Mouse (Mus musculus) heart, postnatal 0 days (tissue): ENCODE results near the gene Las1l. TPM values are rescaled to one million over a fixed set of nuclear protein-coding genes. Genes with fewer than 3 reads are reported as not detected.
A peak's percentile ranks its signal among the peaks of the same experiment; 100 is the strongest.
"Not testable (repeated sequence)": the region's sequence is repeated elsewhere in the genome, so short reads cannot be mapped to it uniquely, and the experiment has no call there.

Source experiments
- ATAC-seq: fragments of 200-750 bp; cut with Nextera tagmentation; 2 replicates; pipeline ENCODE4 v1.8.0; 2017; ENCODE audit warnings: low read depth, moderate number of reproducible peaks, moderate library complexity; ENCODE audit not compliant: insufficient read depth
- DNase-seq: peaks from one replicate; pipeline ENCODE4 v3.0.0-alpha.2; 2016; ENCODE audit warnings: low spot score
- H3K27ac ChIP-seq: fragments of 300-500 bp; sonication (generic); 2 replicates; pipeline ENCODE4 v1.5.1; 2014; ENCODE audit warnings: low read depth, mild to moderate bottlenecking
- H3K27me3 ChIP-seq: fragments of 300-500 bp; sonication (generic); 2 replicates; pipeline ENCODE4 v1.6.1; 2014; ENCODE audit warnings: low read length, mixed read lengths; ENCODE audit not compliant: control insufficient read depth, insufficient read depth
- H3K36me3 ChIP-seq: fragments of 300-500 bp; sonication (generic); replicated peaks from 2 replicates; pipeline ENCODE4 v1.6.1; 2014; ENCODE audit warnings: low read length, mixed read lengths; ENCODE audit not compliant: control insufficient read depth, insufficient read depth
- H3K4me1 ChIP-seq: fragments of 300-500 bp; sonication (generic); 2 replicates; pipeline ENCODE4 v1.6.1; 2014; ENCODE audit warnings: antibody characterized with exemption; ENCODE audit not compliant: control insufficient read depth, insufficient read depth
- H3K4me2 ChIP-seq: fragments of 300-500 bp; sonication (generic); 2 replicates; pipeline ENCODE4 v1.6.1; 2014; ENCODE audit warnings: low read depth, mild to moderate bottlenecking, low read length, moderate library complexity
- H3K4me3 ChIP-seq: fragments of 300-500 bp; sonication (generic); 2 replicates; pipeline ENCODE4 v1.5.1; 2014; ENCODE audit warnings: low read depth, low read length
- H3K9ac ChIP-seq: fragments of 300-500 bp; sonication (generic); replicated peaks from 2 replicates; pipeline ENCODE4 v1.6.1; 2014; ENCODE audit warnings: low read depth, low read length, mixed read lengths
- H3K9me3 ChIP-seq: fragments of 300-500 bp; sonication (generic); replicated peaks from 2 replicates; pipeline ENCODE4 v1.6.1; 2016; ENCODE audit warnings: low read length; ENCODE audit not compliant: control insufficient read depth
- CTCF ChIP-seq: IDR thresholded peaks from 2 replicates; pipeline ENCODE4 v1.5.1; 2016; ENCODE audit warnings: antibody characterized with exemption, control low read depth, low read depth
- EP300 ChIP-seq: IDR thresholded peaks from 2 replicates; pipeline ENCODE4 v1.6.1; 2016; ENCODE audit warnings: antibody characterized with exemption, low read depth
- WGBS: fragments of 180-500 bp; shearing (Covaris S2); extraction: QIAGEN DNeasy Blood & Tissue Kit; methylation state at CpG from one replicate; pipeline ENCODE4 v1.1.7; 2014; 5-methylcytosine and 5-hydroxymethylcytosine counted together
- polyA plus RNA-seq: library from polyadenylated mRNA; unstranded; fragments of >200 nt; fragmentation: Nextera tagmentation; extraction: Ambion mirVana; gene quantifications from 2 replicates; pipeline ENCODE4 v1.2.1, GENCODE M21; 2015
- total RNA-seq: library from RNA; depleted of rRNA; stranded (reverse); fragments of >200 nt; gene quantifications from 2 replicates; pipeline ENCODE4 v1.2.3, GENCODE M21; 2014; ENCODE audit warnings: low replicate concordance

The Las1l gene
- total and polyA plus RNA-seq, 2 experiments from 2014 or later = 14.4 to 43.4 TPM

GRCm38 (mm10) chrX:95969116-95969515 is 12.4 kb upstream of the Las1l start:
- WGBS = 44% methylated on average over 6 of the region's 6 CpGs
- Histone ChIP-seq H3K36me3 (no peaks in the 10 kb centered on the region), H3K4me1 (no peaks in the 10 kb centered on the region), H3K9me3 (no peaks in the 10 kb centered on the region), H3K4me3 (no peak overlapping the region), H3K4me2 (no peak overlapping the region), H3K9ac (no peak overlapping the region), H3K27me3 (no peaks in the 10 kb centered on the region), H3K27ac (no peak overlapping the region)
- no peak for DNase-seq
- no peak for ATAC-seq
- no peak for TF ChIP-seq CTCF
- no peak for TF ChIP-seq EP300

DNA sequence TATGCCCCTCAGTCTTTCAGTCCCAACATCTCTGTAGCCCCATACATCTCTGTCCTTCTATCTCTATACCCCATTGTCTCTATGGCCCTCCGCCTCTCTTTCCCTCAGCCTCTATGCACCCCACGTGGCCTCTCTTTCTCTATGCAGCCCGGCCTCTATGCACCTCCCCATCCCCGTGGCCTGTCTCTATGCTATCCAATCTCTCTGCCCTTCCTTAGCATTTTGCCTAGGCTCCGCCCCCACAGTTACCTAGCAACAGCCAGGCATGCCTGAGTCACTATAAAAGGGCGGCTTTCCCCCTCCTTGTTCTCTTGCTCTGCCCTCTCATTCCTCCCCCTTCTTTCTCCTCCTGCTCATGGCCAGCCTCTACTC is 11.8 kb upstream of the Las1l start:
- peak overlapping the region; percentile 57; the same call in 1 of the 2 replicates for H3K27ac ChIP-seq
- H3K4me3 ChIP-seq = peak overlapping the region; percentile 42
- H3K27me3 ChIP-seq = no peaks in the 10 kb centered on the region
- H3K9ac ChIP-seq = 0 out of 2 replicates have a peak overlapping the region, but pooled peaks have one; percentile 42
- H3K9me3 ChIP-seq = no peaks in the 10 kb centered on the region
- H3K4me2 ChIP-seq = peak overlapping the region; percentile 70
- WGBS = 23% methylated on average over 6 of the region's 6 CpGs
- H3K36me3 ChIP-seq = no peaks in the 10 kb centered on the region
- peak; percentile 93 for ATAC-seq
- H3K4me1 ChIP-seq = no peaks in the 10 kb centered on the region
- no peak for TF ChIP-seq CTCF
- TF ChIP-seq EP300 = no peak
- peak; percentile 50 for DNase-seq

DNA sequence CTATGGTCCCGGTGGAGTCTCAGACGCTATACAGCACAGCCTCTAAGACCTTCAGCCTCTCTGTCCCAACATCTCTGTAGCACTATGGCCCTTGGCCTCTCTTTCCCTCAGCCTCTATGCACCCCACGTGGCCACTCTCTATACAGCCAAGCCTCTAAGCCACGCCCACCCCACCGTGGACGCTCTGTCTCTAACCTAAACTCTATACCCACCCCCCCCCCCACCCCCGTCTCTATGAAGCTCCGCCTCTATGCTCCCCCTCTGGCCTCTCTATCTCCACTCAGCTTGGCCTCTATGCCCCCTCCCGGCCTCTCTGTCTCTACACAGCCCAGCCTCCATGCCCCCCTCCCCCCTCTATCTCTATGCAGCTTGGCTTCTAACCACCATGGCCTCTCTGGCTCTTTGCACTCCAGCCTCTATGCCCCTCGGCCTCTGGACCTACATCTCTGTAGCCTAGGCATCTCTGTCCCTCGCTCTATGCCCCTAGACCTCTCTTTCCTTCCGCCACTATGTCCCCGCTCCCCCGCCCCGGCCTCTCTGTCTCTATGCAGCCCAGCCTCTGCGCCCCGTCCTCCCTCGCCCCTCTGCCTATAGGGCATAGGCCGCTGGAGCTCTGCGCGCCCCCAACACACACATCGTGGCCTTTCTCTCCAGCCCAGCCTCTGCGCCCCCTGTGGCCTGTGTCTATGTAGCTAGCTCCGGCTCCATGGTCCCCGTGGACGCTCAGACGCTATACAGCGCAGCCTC is 11.3 kb upstream of the Las1l start:
- Histone ChIP-seq H3K27me3 (no peaks in the 10 kb centered on the region), H3K9me3 (no peaks in the 10 kb centered on the region), H3K36me3 (no peaks in the 10 kb centered on the region), H3K9ac (peak overlapping the region; percentile 42; the same call in 1 of the 2 replicates), H3K4me1 (no peaks in the 10 kb centered on the region), H3K4me2 (peak overlapping the region; percentile 70), H3K27ac (peak overlapping the region; percentile 57; the same call in 1 of the 2 replicates), H3K4me3 (peak overlapping the region; percentile 42)
- WGBS = 22% methylated on average over 25 of the region's 28 CpGs
- DNase-seq (no peak), ATAC-seq (peak; percentile 74)
- TF ChIP-seq CTCF = peak; percentile 15; the same call in 1 of the 2 replicates
- no peak for TF ChIP-seq EP300

DNA sequence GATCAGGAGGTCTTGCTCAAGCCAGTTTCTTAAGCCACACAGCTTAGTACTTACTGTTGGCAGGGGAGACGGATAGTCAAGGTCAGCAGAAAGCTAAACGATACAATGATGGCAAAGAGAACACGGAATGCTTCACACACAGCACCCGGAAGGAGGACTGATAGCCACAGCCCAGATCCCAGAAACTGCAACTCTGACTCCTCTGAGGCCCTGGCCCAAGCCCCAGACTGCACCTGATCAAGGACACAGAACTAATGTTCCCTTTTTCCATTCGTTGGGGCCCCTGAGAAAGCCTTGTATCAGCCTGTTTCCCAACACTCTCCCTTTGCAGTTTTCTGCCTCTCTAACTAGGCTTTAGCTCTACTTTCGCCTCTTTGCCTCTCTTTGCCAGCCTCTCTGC is 8.3 kb upstream of the Las1l start:
- TF ChIP-seq CTCF (no peak), EP300 (no peak)
- no peaks in the 10 kb centered on the region for H3K27me3 ChIP-seq
- H3K4me2 ChIP-seq = no peak overlapping the region
- no peaks in the 10 kb centered on the region for H3K4me1 ChIP-seq
- no peaks in the 10 kb centered on the region for H3K36me3 ChIP-seq
- no peak overlapping the region for H3K27ac ChIP-seq
- WGBS = 80% methylated on average over 6 of the region's 6 CpGs
- ATAC-seq (no peak), DNase-seq (no peak)
- no peak overlapping the region for H3K9ac ChIP-seq
- no peaks in the 10 kb centered on the region for H3K9me3 ChIP-seq
- H3K4me3 ChIP-seq = no peak overlapping the region

GRCm38 (mm10) chrX:95963366-95963765 is 6.6 kb upstream of the Las1l start:
- Histone ChIP-seq H3K4me2 (no peak overlapping the region), H3K4me3 (no peak overlapping the region), H3K4me1 (no peaks in the 10 kb centered on the region), H3K36me3 (no peaks in the 10 kb centered on the region), H3K27me3 (no peaks in the 10 kb centered on the region), H3K9me3 (no peaks in the 10 kb centered on the region), H3K9ac (no peak overlapping the region), H3K27ac (no peak overlapping the region)
- DNase-seq = peak; percentile 7
- ATAC-seq = no peak
- no peak for TF ChIP-seq EP300
- TF ChIP-seq CTCF = no peak
- WGBS = 48% methylated on average over 2 of the region's 2 CpGs

GRCm38 (mm10) chrX:95957461-95957860 is 699 bp upstream of the Las1l start:
- Histone ChIP-seq H3K4me3 (peak overlapping the region; percentile 33), H3K4me2 (peak overlapping the region; percentile 57), H3K27ac (peak overlapping the region; percentile 62)
- not testable (repeated sequence) for H3K36me3 ChIP-seq, H3K4me1 ChIP-seq, H3K9ac ChIP-seq, ATAC-seq, H3K27me3 ChIP-seq, DNase-seq, H3K9me3 ChIP-seq
- WGBS = 30% methylated on average over 11 of the region's 11 CpGs
